Mouse (Mus musculus): ENCODE measurements at regions not wholly inside any gene's neighbourhood (a gene's known extent, or its start where the extent isn't known, plus 50 kb on each side); places are given as distances from the start of the nearest gene placed in this dataset.
A peak's percentile ranks its signal among the peaks of the same experiment; 100 is the strongest.

GRCm38 (mm10) chr10:55767571-55767970, 339.1 kb upstream of the Msl3l2 start:
- DNase-seq (ENCODE audit: low spot score): peak; percentile 69

- no peak for DNase-seq (ENCODE audit: low spot score)
These were observed 337.1 kb upstream of the Msl3l2 start for GRCm38 (mm10) chr10:55769642-55770041.

- no peak for DNase-seq (ENCODE audit: low spot score)
These were observed 323.8 kb upstream of the Msl3l2 start for GRCm38 (mm10) chr10:55782674-55783469.

- peak; percentile 71 for DNase-seq (ENCODE audit: low spot score)
These were observed 292.8 kb upstream of the Msl3l2 start for GRCm38 (mm10) chr10:55813966-55814365.

GRCm38 (mm10) chr10:55851361-55851760, 255.4 kb upstream of the Msl3l2 start:
- no peak for DNase-seq (ENCODE audit: low spot score)

GRCm38 (mm10) chr10:55892606-55893005, 214.1 kb upstream of the Msl3l2 start:
- no peak for DNase-seq (ENCODE audit: low spot score)

- DNase-seq (ENCODE audit: low spot score): no peak
These were observed 177.6 kb upstream of the Msl3l2 start for GRCm38 (mm10) chr10:55929100-55929499.

- DNase-seq (ENCODE audit: low spot score): no peak
These were observed 172.7 kb upstream of the Msl3l2 start for GRCm38 (mm10) chr10:55933993-55934392.

- no peak for DNase-seq (ENCODE audit: low spot score)
These were observed 171.3 kb upstream of the Msl3l2 start for GRCm38 (mm10) chr10:55935447-55935846.

- DNase-seq (ENCODE audit: low spot score): no peak
These were observed 144.0 kb upstream of the Msl3l2 start for GRCm38 (mm10) chr10:55962627-55963203.

Measured in embryo, embryonic 10 days (tissue).